Mouse (Mus musculus) ES-E14 (cell line): ENCODE data around the gene Grid1.

Source experiments
- ZC3H11A ChIP-seq: IDR thresholded peaks from 2 replicates; pipeline ENCODE4 v1.6.1; 2012; ENCODE audit warnings: low read depth, mild to moderate bottlenecking, inconsistent platforms, low read length, borderline replicate concordance
- ZNF384 ChIP-seq: IDR thresholded peaks from 2 replicates; pipeline ENCODE4 v1.6.1; 2012; ENCODE audit warnings: low read depth, low read length, inconsistent platforms

DNA sequence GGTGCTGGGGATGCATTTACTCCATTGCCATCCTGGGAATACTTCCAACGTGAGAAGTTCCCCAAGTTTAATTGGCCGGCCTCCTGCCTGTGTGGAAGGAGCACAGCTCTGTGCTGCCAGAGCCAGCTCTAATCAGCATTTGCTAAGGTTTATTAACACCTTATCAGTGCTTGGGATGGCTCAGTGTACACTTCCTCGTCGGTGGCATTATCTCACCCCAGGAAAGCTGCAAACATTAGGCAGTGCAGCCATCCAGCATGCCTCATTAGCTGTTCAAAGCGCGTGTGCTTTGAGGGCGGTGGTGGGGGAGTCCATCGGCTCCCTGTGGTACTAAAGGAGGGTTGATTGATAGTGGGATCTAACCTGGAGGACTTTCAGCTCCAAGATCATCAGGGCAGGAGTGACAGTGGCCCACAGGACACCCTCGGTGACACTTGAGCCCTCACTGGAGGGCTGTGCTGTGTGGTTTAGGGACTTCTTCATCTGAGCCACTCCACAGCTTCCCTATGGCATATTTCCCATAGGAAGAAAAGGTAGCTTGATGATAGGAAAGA is 275.7 kb downstream of the Grid1 start:
- TF ChIP-seq ZNF384 (no peak), ZC3H11A (no peak)
